Mouse (Mus musculus) intestine, embryonic 14.5 days (tissue): ENCODE measurements around the gene Rundc3a. TPM values are rescaled to one million over a fixed set of nuclear protein-coding genes. Genes with fewer than 3 reads are reported as not detected.

ENCODE experiments used
- ATAC-seq: fragments of 200-750 bp; cut with Nextera tagmentation; replicated peaks from 2 replicates; pipeline ENCODE4 v1.8.0; 2017; ENCODE audit warnings: low read depth, moderate number of reproducible peaks, moderate TSS enrichment, moderate library complexity; ENCODE audit not compliant: low FRiP score, low TSS enrichment
- DNase-seq: peaks from one replicate; pipeline ENCODE4 v3.0.0-alpha.2; 2018; ENCODE audit warnings: low spot score
- H3K27ac ChIP-seq: fragments of 300-500 bp; sonication (generic); 2 replicates; pipeline ENCODE4 v1.5.1; 2014; ENCODE audit warnings: low read depth, mild to moderate bottlenecking, control low read depth
- H3K27me3 ChIP-seq: fragments of 300-500 bp; sonication (generic); replicated peaks from 2 replicates; pipeline ENCODE4 v1.6.1; 2014; ENCODE audit warnings: low read length, control low read depth; ENCODE audit not compliant: control insufficient read depth, insufficient read depth
- H3K36me3 ChIP-seq: fragments of 300-500 bp; sonication (generic); 2 replicates; pipeline ENCODE4 v1.6.1; 2014; ENCODE audit warnings: low read length, control low read depth; ENCODE audit not compliant: control insufficient read depth, insufficient read depth
- H3K4me1 ChIP-seq: fragments of 300-500 bp; sonication (generic); replicated peaks from 2 replicates; pipeline ENCODE4 v1.6.1; 2014; ENCODE audit warnings: low read length, control low read depth, mixed read lengths; ENCODE audit not compliant: control insufficient read depth, insufficient read depth
- H3K4me2 ChIP-seq: fragments of 300-500 bp; sonication (generic); 2 replicates; pipeline ENCODE4 v1.6.1; 2014; ENCODE audit warnings: low read length
- H3K4me3 ChIP-seq: fragments of 300-500 bp; sonication (generic); 2 replicates; pipeline ENCODE4 v1.5.1; 2014; ENCODE audit warnings: low read depth, low read length, control low read depth, mixed read lengths
- H3K9ac ChIP-seq: fragments of 300-500 bp; sonication (generic); 2 replicates; pipeline ENCODE4 v1.6.1; 2014; ENCODE audit warnings: mild to moderate bottlenecking, low read length
- H3K9me3 ChIP-seq: fragments of 300-500 bp; sonication (generic); 2 replicates; pipeline ENCODE4 v1.6.1; 2016; ENCODE audit warnings: low read length, control low read depth; ENCODE audit not compliant: control insufficient read depth
- WGBS: fragments of 180-500 bp; shearing (Covaris S2); extraction: QIAGEN DNeasy Blood & Tissue Kit; methylation state at CpG from one replicate; pipeline ENCODE4 v1.1.7; 2014; 5-methylcytosine and 5-hydroxymethylcytosine counted together
- polyA plus RNA-seq: library from polyadenylated mRNA; unstranded; fragments of >200 nt; fragmentation: Nextera tagmentation; extraction: Ambion mirVana; gene quantifications from 2 replicates; pipeline ENCODE4 v1.2.1, GENCODE M21; 2014

Rundc3a gene
- polyA plus RNA-seq, 1 experiment from 2014 or later: 10.0 TPM

DNA sequence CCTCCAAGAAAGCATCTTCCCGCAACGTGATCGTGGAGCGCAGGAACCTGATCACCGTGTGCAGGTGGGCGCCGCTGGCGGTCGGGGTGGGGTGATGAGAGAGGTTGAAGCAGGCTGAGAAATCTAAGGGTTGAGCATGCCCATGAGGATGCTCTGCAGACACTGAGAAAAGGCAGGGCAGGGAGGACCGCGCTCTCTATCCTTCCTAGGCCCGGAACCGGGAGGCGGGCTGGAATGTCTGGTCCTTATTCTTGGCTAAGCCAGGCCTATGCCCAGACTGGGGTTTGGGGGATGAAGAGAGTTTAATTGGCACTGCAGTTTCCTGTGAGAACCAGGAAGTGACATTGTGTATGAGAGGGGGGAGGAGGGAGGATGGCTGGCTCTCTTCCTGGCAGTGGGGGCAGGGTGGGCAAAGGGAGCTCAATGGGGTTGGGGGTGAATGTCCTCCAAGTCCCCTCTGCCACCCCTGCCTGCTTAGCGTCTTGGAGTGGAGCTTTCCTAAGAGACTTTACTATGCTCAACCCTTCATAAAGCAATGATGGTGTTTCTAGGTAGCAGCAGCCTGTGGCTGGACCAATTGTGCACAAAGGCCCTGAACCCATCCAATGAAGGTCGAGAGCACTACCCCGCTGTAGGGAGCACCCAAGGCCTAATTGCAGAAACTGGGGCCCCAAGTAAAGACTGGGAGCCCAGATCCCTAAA, 667 bp downstream of the Rundc3a start:
- H3K36me3 ChIP-seq: no peaks in the 10 kb centered on the region
- 0 out of 2 replicates have a peak overlapping the region, but pooled peaks have one; percentile 29 for H3K9ac ChIP-seq
- peak overlapping the region; percentile 88 for H3K4me2 ChIP-seq
- H3K4me3 ChIP-seq: peak overlapping the region; percentile 39
- peaks cover 20% of the 10 kb centered on the region for H3K27me3 ChIP-seq
- peak; percentile 3; the same call in 1 of the 2 replicates for ATAC-seq
- H3K9me3 ChIP-seq: no peaks in the 10 kb centered on the region
- 11% methylated on average over 17 of the region's 17 CpGs for WGBS
- H3K4me1 ChIP-seq: peaks cover 10% of the 10 kb centered on the region
- no peak overlapping the region for H3K27ac ChIP-seq
- no peak for DNase-seq

GRCm38 (mm10) chr11:102394421-102395124, 1.4 kb downstream of the Rundc3a start:
- Histone ChIP-seq H3K4me3 (no peak overlapping the region), H3K36me3 (no peaks in the 10 kb centered on the region), H3K9ac (no peak overlapping the region), H3K27ac (no peak overlapping the region), H3K27me3 (peaks cover 27% of the 10 kb centered on the region), H3K4me2 (peak overlapping the region; percentile 88), H3K9me3 (no peaks in the 10 kb centered on the region), H3K4me1 (peaks cover 10% of the 10 kb centered on the region)
- DNase-seq (no peak), ATAC-seq (no peak)
- 78% methylated on average over 9 of the region's 9 CpGs for WGBS

- Histone ChIP-seq H3K36me3 (no peaks in the 10 kb centered on the region), H3K4me1 (peaks cover 10% of the 10 kb centered on the region), H3K4me2 (0 out of 2 replicates have a peak overlapping the region, but pooled peaks have one; percentile 88), H3K27ac (no peak overlapping the region), H3K27me3 (peaks cover 33% of the 10 kb centered on the region), H3K9ac (no peak overlapping the region), H3K4me3 (no peak overlapping the region), H3K9me3 (no peaks in the 10 kb centered on the region)
- WGBS: 11% methylated on average over 5 of the region's 5 CpGs
- ATAC-seq (no peak), DNase-seq (no peak)
These were observed 2.0 kb downstream of the Rundc3a start for GRCm38 (mm10) chr11:102395250-102395649.

- no peak overlapping the region for H3K4me2 ChIP-seq
- H3K9ac ChIP-seq: no peak overlapping the region
- no peaks in the 10 kb centered on the region for H3K9me3 ChIP-seq
- ATAC-seq: no peak
- no peak overlapping the region for H3K27ac ChIP-seq
- H3K4me1 ChIP-seq: peaks cover 10% of the 10 kb centered on the region
- 61% methylated on average over 6 of the region's 6 CpGs for WGBS
- no peaks in the 10 kb centered on the region for H3K36me3 ChIP-seq
- DNase-seq: no peak
- H3K27me3 ChIP-seq: peaks cover 43% of the 10 kb centered on the region
- no peak overlapping the region for H3K4me3 ChIP-seq
These were observed 3.1 kb downstream of the Rundc3a start for GRCm38 (mm10) chr11:102396263-102396662.

DNA sequence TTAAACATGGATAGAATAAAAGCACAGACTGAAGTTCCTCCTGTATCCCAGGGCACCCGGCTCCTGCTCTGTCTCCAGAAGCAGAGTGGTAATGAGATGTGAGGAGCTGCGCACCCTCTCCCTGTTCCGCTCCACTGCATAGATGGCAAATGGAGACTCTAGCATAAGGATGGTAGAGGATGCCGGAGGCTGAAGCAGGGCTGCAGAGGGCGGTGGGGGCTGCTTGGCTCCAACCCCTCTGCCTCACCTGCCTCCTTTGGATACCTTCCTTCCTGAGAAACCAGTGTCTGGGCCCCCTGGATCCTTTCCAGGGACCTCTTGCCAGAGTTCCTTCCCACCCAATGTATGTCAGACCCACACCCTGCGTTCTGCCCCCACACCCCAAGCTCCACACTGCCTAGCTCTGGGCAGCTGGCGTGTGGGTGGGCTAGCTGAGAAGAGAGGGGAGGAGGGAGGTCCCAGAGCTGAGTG, 3.5 kb downstream of the Rundc3a start:
- H3K9me3 ChIP-seq: no peaks in the 10 kb centered on the region
- ATAC-seq (no peak), DNase-seq (no peak)
- H3K27me3 ChIP-seq: peaks cover 44% of the 10 kb centered on the region
- no peak overlapping the region for H3K4me3 ChIP-seq
- H3K4me1 ChIP-seq: peaks cover 10% of the 10 kb centered on the region
- 79% methylated on average over 7 of the region's 7 CpGs for WGBS
- no peak overlapping the region for H3K4me2 ChIP-seq
- 0 out of 2 replicates have a peak, but pooled peaks cover under 1% of the 10 kb centered on the region for H3K36me3 ChIP-seq
- H3K27ac ChIP-seq: no peak overlapping the region
- H3K9ac ChIP-seq: no peak overlapping the region

- DNase-seq: no peak
- H3K9me3 ChIP-seq: no peaks in the 10 kb centered on the region
- H3K4me1 ChIP-seq: peaks cover 8% of the 10 kb centered on the region
- peaks cover 48% of the 10 kb centered on the region for H3K27me3 ChIP-seq
- ATAC-seq: no peak
- no peak overlapping the region for H3K9ac ChIP-seq
- no peak overlapping the region for H3K4me3 ChIP-seq
- H3K27ac ChIP-seq: no peak overlapping the region
- H3K4me2 ChIP-seq: no peak overlapping the region
- WGBS: 76% methylated on average over 20 of the region's 20 CpGs
- H3K36me3 ChIP-seq: peaks cover 16% of the 10 kb centered on the region
These were observed 5.0 kb downstream of the Rundc3a start for GRCm38 (mm10) chr11:102398007-102398825.

GRCm38 (mm10) chr11:102399107-102399506, 5.9 kb downstream of the Rundc3a start:
- 12% methylated on average over 15 of the region's 15 CpGs for WGBS
- Histone ChIP-seq H3K4me2 (peak overlapping the region; percentile 51), H3K4me1 (0 out of 2 replicates have a peak, but pooled peaks cover under 1% of the 10 kb centered on the region), H3K36me3 (peaks cover 24% of the 10 kb centered on the region), H3K9me3 (no peaks in the 10 kb centered on the region), H3K4me3 (no peak overlapping the region), H3K27ac (no peak overlapping the region), H3K9ac (no peak overlapping the region), H3K27me3 (peaks cover 48% of the 10 kb centered on the region)
- ATAC-seq (no peak), DNase-seq (no peak)

GRCm38 (mm10) chr11:102399610-102400072, 6.4 kb downstream of the Rundc3a start:
- H3K4me3 ChIP-seq: peak overlapping the region; percentile 24; the same call in 1 of the 2 replicates
- ATAC-seq (no peak; the same call in 1 of the 2 replicates), DNase-seq (no peak)
- peak overlapping the region; percentile 51 for H3K4me2 ChIP-seq
- H3K9ac ChIP-seq: no peak overlapping the region
- peaks cover 48% of the 10 kb centered on the region for H3K27me3 ChIP-seq
- no peaks in the 10 kb centered on the region for H3K9me3 ChIP-seq
- no peak overlapping the region for H3K27ac ChIP-seq
- H3K4me1 ChIP-seq: no peaks in the 10 kb centered on the region
- WGBS: 2% methylated on average over 34 of the region's 34 CpGs
- peaks cover 30% of the 10 kb centered on the region for H3K36me3 ChIP-seq
